Mouse (Mus musculus) lung, embryonic 15.5 days (tissue): ENCODE results near the gene Stra6l. TPM values are rescaled to one million over a fixed set of nuclear protein-coding genes. Genes with fewer than 3 reads are reported as not detected.

Experiments
- ATAC-seq: fragments of 200-750 bp; cut with Nextera tagmentation; 2 replicates; pipeline ENCODE4 v1.8.0; 2017; ENCODE audit warnings: moderate number of reproducible peaks, borderline replicate concordance; ENCODE audit not compliant: low FRiP score, low TSS enrichment; ENCODE audit errors: extremely low read depth
- H3K27ac ChIP-seq: fragments of 300-500 bp; sonication (generic); 2 replicates; pipeline ENCODE4 v1.5.1; 2015; ENCODE audit warnings: moderate library complexity, mild to moderate bottlenecking, inconsistent platforms
- H3K27me3 ChIP-seq: fragments of 300-500 bp; sonication (generic); 2 replicates; pipeline ENCODE4 v1.6.1; 2015; ENCODE audit warnings: inconsistent platforms
- H3K36me3 ChIP-seq: fragments of 300-500 bp; sonication (generic); 2 replicates; pipeline ENCODE4 v1.6.1; 2015; ENCODE audit warnings: inconsistent platforms
- H3K4me1 ChIP-seq: fragments of 300-500 bp; sonication (generic); 2 replicates; pipeline ENCODE4 v1.6.1; 2015; ENCODE audit warnings: inconsistent platforms
- H3K4me2 ChIP-seq: fragments of 300-500 bp; sonication (generic); 2 replicates; pipeline ENCODE4 v1.6.1; 2015; ENCODE audit warnings: inconsistent platforms, mild to moderate bottlenecking, moderate library complexity
- H3K4me3 ChIP-seq: fragments of 300-500 bp; sonication (generic); 2 replicates; pipeline ENCODE4 v1.5.1; 2015; ENCODE audit warnings: mild to moderate bottlenecking, inconsistent platforms
- H3K9ac ChIP-seq: fragments of 300-500 bp; sonication (generic); 2 replicates; pipeline ENCODE4 v1.6.1; 2015; ENCODE audit warnings: inconsistent platforms
- H3K9me3 ChIP-seq: fragments of 300-500 bp; sonication (generic); 2 replicates; pipeline ENCODE4 v1.6.1; 2016; ENCODE audit warnings: inconsistent platforms
- WGBS: fragments of 180-500 bp; shearing (Covaris S2); methylation state at CpG from one replicate; pipeline ENCODE4 v1.1.7; 2015; 5-methylcytosine and 5-hydroxymethylcytosine counted together
- polyA plus RNA-seq: library from polyadenylated mRNA; unstranded; fragments of >200 nt; fragmentation: Nextera tagmentation; extraction: Ambion mirVana; gene quantifications from 2 replicates; pipeline ENCODE4 v1.2.1, GENCODE M21; 2015

The Stra6l gene
- not detected in 2 replicates for polyA plus RNA-seq

DNA sequence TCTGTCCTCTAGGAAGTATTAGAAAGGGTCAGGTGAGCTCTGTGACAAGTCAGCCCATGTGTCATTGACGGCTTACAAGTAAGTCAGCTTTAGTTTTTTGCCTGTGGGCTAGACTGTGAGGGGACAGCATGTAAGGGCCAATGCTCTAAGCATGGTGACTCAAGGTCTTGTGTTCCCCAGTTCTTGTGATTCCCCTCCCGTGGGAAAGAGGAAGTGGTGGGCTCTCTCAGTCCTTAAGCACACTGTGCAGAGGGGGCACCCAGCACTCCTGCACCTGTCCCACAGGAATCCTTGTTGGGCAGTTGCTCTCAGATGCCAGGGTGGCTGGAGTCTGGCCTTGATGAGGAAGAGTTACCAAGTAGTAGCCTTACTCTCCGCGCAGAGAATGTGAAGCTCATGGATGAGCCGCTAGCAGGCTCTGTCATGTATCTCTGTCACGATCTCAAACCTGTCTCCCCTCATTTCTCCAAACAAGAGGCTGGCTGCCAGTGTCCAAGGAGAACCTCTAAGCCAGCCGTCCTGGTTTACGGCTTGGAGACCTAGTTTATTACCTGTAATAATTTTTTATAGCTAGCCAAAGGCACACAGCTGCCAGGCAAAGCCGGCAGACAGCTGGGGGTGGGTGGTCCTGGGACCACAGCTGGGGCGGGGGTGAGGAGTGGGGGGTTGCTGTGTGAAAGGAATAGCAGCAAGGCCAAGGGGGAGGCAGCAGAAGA is at the start of gene Stra6l:
Gene Stra6l, plus strand, starts transcription at position 556 of the 716 bp plus-strand sequence.
- Histone ChIP-seq H3K9ac (no peak within 1 kb of the TSS), H3K27ac (no peak within 1 kb of the TSS), H3K9me3 (no peaks in the 10 kb centered on the region), H3K36me3 (no peaks in the 10 kb centered on the region), H3K27me3 (no peaks in the 10 kb centered on the region; the same call in 1 of the 2 replicates), H3K4me1 (no peaks in the 10 kb centered on the region), H3K4me2 (no peak within 1 kb of the TSS), H3K4me3 (no peak within 1 kb of the TSS)
- ATAC-seq, result no peak
- WGBS, result 47% methylated on average over 10 of the region's 10 CpGs

DNA sequence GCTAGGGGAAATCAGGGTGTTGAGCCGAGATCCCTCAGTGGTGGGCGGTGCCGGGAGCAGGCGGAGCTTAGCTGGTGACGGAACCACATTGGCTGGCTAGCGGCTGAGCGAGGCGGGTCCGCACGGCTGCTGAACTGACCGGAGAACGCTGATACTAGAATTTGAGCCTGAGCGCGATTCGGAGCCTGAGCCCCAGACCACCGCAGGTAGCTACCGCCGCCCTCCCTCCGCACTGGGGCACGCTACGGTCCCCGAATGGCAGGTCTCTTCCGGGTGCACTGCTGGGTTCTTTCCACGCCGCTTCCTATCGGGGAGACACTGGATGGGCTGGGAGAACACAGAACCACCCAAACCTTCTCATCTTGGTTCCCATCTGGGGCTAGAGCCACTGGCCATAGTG is 49.5 kb upstream of the Stra6l start, which contains the start of gene Aldh1b1:
Gene Aldh1b1, plus strand, starts transcription at position 59 of the 400 bp plus-strand sequence.
- peaks cover 6% of the 10 kb centered on the region; the same call in 1 of the 2 replicates for H3K27me3 ChIP-seq

DNA sequence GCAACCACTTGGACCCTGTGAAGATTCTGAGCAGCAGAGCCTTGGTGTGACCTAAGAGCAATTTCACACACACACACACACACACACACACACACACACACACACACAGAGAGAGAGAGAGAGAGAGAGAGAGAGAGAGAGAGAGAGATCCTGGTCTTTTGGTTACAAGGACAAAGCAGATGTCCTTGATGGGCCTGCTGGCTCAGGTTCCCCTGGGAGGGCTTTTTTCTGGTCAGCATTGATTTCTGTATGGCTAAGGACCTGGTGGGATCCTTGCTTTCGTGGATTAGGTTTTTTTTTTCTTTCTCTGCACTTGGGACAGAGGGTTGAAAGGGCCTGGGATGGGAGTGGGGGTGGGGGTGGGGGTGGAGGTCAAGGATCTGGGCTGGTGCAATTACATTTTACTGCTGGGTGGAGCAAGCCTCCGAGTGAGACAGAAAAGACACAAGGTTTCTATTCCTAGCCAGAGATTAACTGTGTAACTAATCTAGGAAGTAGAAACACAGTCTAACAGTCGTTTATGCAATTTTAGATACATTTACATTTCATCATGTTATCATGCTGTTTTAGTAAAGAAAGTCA is 48.4 kb upstream of the Stra6l start:
- 44% methylated on average over 3 of the region's 3 CpGs for WGBS
- Histone ChIP-seq H3K27ac (no peak overlapping the region), H3K4me2 (no peak overlapping the region), H3K9ac (no peak overlapping the region), H3K36me3 (no peaks in the 10 kb centered on the region), H3K9me3 (no peaks in the 10 kb centered on the region), H3K4me1 (peaks cover 13% of the 10 kb centered on the region), H3K27me3 (peaks cover 6% of the 10 kb centered on the region; the same call in 1 of the 2 replicates), H3K4me3 (no peak overlapping the region)
- ATAC-seq, result no peak

More for the DNA sequence above, 49.5 kb upstream of the Stra6l start, which contains the start of gene Aldh1b1:
- peak; percentile 85; the same call in 1 of the 2 replicates for ATAC-seq
- no peaks in the 10 kb centered on the region for H3K9me3 ChIP-seq
- H3K27ac ChIP-seq, result no peak within 1 kb of the TSS
- no peaks in the 10 kb centered on the region for H3K36me3 ChIP-seq
- peak within 1 kb of the TSS; percentile 51 for H3K9ac ChIP-seq
- peaks cover 13% of the 10 kb centered on the region for H3K4me1 ChIP-seq
- H3K4me2 ChIP-seq, result peak within 1 kb of the TSS; percentile 80
- H3K4me3 ChIP-seq, result peak within 1 kb of the TSS; percentile 45
- WGBS, result 0% methylated on average over 26 of the region's 26 CpGs

DNA sequence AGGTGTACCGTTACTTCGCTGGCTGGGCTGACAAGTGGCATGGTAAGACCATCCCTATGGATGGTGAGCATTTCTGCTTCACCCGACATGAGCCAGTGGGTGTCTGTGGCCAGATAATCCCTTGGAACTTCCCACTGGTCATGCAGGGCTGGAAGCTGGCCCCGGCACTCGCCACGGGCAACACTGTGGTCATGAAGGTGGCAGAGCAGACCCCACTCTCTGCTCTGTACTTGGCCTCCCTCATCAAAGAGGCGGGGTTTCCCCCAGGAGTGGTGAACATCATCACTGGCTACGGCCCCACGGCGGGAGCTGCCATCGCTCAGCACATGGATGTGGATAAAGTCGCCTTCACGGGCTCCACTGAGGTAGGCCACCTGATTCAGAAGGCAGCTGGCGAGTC is 45.6 kb upstream of the Stra6l start:
- no peaks in the 10 kb centered on the region for H3K36me3 ChIP-seq
- H3K27me3 ChIP-seq, result no peaks in the 10 kb centered on the region
- H3K4me3 ChIP-seq, result no peak overlapping the region
- no peaks in the 10 kb centered on the region for H3K9me3 ChIP-seq
- H3K4me1 ChIP-seq, result peaks cover 6% of the 10 kb centered on the region
- H3K4me2 ChIP-seq, result no peak overlapping the region
- 89% methylated on average over 14 of the region's 14 CpGs for WGBS
- no peak overlapping the region for H3K27ac ChIP-seq
- H3K9ac ChIP-seq, result no peak overlapping the region
- no peak for ATAC-seq

DNA sequence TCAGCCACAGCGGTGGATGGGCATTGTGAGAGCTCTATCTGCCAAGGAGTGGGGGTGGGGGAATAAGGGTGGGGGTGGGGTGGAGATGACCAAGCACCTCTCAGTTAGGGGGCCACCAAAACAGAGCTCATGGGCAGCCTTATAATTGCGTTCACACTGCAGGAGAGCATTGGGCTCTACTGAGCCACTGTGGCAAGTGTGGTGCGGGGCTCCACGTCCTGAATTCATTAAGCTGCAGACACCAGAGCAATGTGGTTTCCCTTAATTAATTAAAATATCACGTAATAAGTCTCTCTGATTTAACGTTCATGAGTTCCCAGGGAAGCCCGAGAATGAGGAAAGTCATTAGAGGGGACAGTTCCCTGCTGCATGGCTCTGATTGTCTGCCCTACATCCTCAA is 40.4 kb upstream of the Stra6l start:
- WGBS, result 49% methylated on average over 7 of the region's 7 CpGs
- H3K4me1 ChIP-seq, result no peaks in the 10 kb centered on the region
- no peak for ATAC-seq
- H3K36me3 ChIP-seq, result no peaks in the 10 kb centered on the region
- H3K4me3 ChIP-seq, result no peak overlapping the region
- no peak overlapping the region for H3K9ac ChIP-seq
- no peak overlapping the region for H3K4me2 ChIP-seq
- H3K27ac ChIP-seq, result no peak overlapping the region
- no peaks in the 10 kb centered on the region for H3K9me3 ChIP-seq
- no peaks in the 10 kb centered on the region for H3K27me3 ChIP-seq

DNA sequence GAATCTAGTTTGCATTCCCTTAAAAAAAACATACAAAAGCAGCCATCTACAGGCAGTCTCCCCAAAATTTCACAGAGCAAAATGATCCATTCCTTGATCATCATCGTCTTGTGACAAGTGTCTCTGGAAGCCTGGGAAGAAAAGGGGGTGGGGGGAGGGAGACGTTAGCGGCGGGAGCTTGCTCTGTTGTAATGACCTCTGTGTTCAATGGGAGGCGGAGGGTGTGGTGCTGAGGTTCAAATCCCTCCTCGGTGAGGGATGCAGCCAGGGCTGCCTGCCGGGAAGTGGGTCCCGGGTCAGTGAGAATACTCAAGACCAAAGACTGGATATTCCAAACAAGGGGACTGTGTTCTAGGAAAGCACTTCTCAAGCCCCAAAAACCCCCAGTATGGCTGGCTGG is 37.2 kb upstream of the Stra6l start:
- Histone ChIP-seq H3K4me3 (no peak overlapping the region), H3K4me1 (no peaks in the 10 kb centered on the region), H3K27me3 (no peaks in the 10 kb centered on the region), H3K9ac (no peak overlapping the region), H3K9me3 (no peaks in the 10 kb centered on the region), H3K27ac (no peak overlapping the region), H3K4me2 (no peak overlapping the region), H3K36me3 (no peaks in the 10 kb centered on the region)
- no peak for ATAC-seq
- WGBS, result 20% methylated on average over 8 of the region's 8 CpGs

DNA sequence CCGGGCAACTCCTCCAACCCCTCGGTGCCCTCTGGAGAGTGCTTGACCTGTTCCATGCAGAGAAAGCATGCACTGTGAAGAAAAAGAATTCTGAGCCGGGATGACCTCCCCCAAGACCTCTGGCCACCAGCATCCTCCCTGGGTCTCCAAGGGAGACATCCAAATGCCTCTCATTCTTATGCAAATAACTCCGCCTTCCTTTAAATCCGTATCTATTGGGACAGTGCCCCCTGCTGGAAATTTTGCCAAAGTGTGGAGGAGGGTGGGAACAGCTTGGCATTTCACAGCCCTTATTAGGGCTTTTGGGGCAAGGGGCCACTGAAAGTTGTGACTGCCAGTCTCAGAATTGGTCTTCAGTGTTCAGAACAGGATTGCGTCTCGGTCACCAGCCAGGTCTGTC is 32.9 kb upstream of the Stra6l start:
- ATAC-seq, result no peak
- 46% methylated on average over 7 of the region's 7 CpGs for WGBS

DNA sequence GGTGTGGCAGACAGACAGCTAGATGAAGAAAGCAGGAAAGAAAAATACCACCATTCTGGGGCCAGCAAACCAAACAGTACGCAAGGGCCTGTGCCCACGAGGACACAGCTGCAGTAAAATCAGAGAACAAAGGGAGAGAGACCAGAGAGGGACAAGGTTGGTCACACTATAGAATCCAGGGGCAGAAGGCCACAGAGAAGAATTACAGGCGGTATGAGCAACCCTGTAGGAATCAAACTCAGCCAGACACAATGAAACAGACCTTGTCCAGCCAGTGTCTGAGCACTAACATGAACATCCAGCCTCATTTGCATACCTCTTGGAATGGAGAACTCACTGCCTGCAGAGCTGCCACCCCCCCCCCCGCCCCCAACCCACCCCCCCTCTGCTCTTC is 29.7 kb upstream of the Stra6l start:
- H3K9me3 ChIP-seq, result no peaks in the 10 kb centered on the region
- H3K4me2 ChIP-seq, result peak overlapping the region; percentile 63
- no peak overlapping the region for H3K9ac ChIP-seq
- WGBS, result 24% methylated on average over 4 of the region's 4 CpGs
- peaks cover 8% of the 10 kb centered on the region for H3K27me3 ChIP-seq
- H3K36me3 ChIP-seq, result no peaks in the 10 kb centered on the region
- H3K4me3 ChIP-seq, result peak overlapping the region; percentile 28; the same call in 1 of the 2 replicates
- H3K27ac ChIP-seq, result peak overlapping the region; percentile 41; the same call in 1 of the 2 replicates
- H3K4me1 ChIP-seq, result peaks cover 29% of the 10 kb centered on the region
- no peak for ATAC-seq

More for the DNA sequence above, 32.9 kb upstream of the Stra6l start:
- Histone ChIP-seq H3K4me3 (no peak overlapping the region), H3K9me3 (no peaks in the 10 kb centered on the region), H3K9ac (no peak overlapping the region), H3K4me1 (peaks cover 22% of the 10 kb centered on the region), H3K27me3 (no peaks in the 10 kb centered on the region; the same call in 1 of the 2 replicates), H3K27ac (no peak overlapping the region), H3K36me3 (no peaks in the 10 kb centered on the region), H3K4me2 (no peak overlapping the region)

DNA sequence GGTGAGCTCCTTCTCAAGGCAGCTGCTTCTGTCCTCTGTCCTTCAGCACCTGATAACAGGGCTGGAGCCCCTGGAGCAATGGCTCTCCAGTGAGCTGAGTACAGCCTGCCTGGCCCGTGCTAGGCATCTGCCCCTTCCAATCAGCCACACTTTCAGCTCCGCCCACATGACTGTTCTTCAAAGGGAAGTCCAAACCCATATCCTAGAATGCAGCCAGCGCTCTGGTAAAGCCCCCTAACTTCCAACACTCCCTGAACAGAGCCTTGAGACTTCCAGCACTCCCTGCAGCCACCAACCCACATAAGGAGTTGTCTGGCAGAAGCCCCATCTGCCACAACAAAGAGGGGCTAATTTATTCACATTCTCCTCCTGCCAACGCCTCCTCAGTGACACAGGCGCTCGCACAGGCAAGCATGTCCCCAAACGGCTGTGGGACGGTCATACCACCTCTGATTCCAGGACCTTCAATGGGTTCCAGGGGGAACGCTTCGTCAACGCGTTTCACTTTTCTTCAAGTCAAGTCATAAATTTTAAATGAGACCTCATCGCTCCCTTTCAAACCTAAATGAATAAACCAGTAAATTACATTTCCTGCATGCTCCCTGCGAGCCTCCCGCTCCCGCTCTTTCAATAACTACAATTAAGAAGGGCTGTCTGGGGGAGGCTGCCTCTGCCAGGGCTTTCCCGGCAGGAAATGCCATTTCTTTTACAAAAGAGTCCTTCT is 29.1 kb upstream of the Stra6l start:
- Histone ChIP-seq H3K9me3 (no peaks in the 10 kb centered on the region), H3K4me1 (peaks cover 29% of the 10 kb centered on the region), H3K4me2 (peak overlapping the region; percentile 63), H3K36me3 (no peaks in the 10 kb centered on the region), H3K27ac (peak overlapping the region; percentile 41; the same call in 1 of the 2 replicates), H3K27me3 (peaks cover 14% of the 10 kb centered on the region), H3K9ac (no peak overlapping the region), H3K4me3 (peak overlapping the region; percentile 28)
- ATAC-seq, result peak; percentile 75
- WGBS, result 4% methylated on average over 17 of the region's 17 CpGs

DNA sequence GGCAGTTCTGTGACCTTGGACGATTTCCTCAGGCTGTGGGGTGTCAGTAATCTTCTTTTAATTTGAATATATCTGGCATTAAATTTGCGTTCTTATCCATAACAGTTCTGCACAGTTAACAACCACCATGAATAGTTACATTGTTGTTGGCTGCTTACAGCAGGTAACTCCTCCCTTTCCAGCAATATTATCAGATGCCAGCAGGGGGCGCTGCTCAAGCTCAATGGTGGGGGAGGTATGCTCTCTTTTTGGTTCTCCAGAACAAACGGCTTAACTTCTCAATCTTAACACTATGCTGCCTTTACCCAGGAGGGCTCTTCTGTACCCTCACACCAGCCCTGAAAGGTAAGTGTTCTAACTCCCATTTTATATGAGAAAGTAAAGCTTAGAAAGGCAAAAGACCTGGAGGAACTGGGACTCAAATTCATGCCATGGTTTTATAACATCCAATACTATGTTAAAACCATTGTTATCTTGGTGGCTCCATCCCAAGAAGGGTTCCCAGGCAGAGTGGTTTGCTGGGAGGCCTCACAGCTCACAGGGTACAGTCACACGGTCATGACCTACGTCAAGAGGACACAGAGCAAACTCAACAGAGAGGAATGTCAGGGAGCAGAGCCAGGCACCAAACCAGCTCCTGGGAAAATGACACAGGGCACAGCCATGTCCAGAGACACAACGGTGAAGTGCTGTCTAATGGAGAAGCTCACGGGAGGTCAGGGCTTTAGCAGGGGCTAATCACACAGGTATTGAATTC is 28.2 kb upstream of the Stra6l start:
- 0 out of 2 replicates have a peak overlapping the region, but pooled peaks have one; percentile 41 for H3K27ac ChIP-seq

DNA sequence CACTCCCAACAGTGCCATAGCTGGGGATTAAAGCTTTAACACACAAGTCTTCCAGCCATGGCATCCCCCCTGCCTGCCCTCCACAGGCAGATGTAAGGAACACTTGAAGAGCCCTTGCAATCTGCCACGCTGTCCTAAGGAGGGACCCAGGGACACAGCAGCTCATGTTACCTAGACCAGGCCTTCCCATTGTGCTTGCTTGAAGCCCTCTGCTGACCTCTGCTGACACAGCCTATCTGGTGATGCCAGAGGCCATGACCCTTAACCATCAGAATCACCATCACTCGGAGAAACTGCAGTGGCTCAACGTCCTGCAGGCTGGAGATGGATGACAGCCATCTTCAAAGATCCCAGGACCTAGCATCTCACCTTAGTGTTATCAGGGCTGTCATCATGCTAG is 26.5 kb upstream of the Stra6l start:
- peaks cover 37% of the 10 kb centered on the region for H3K4me1 ChIP-seq
- 53% methylated on average over 3 of the region's 3 CpGs for WGBS

More for the DNA sequence above, 28.2 kb upstream of the Stra6l start:
- ATAC-seq, result no peak
- H3K4me1 ChIP-seq, result peaks cover 29% of the 10 kb centered on the region
- no peak overlapping the region for H3K4me3 ChIP-seq
- no peaks in the 10 kb centered on the region for H3K9me3 ChIP-seq
- H3K27me3 ChIP-seq, result peaks cover 23% of the 10 kb centered on the region
- 26% methylated on average over 8 of the region's 8 CpGs for WGBS
- H3K36me3 ChIP-seq, result no peaks in the 10 kb centered on the region
- peak overlapping the region; percentile 63 for H3K4me2 ChIP-seq
- H3K9ac ChIP-seq, result no peak overlapping the region

More for the DNA sequence above, 26.5 kb upstream of the Stra6l start:
- Histone ChIP-seq H3K9ac (no peak overlapping the region), H3K9me3 (no peaks in the 10 kb centered on the region), H3K27me3 (peaks cover 40% of the 10 kb centered on the region), H3K27ac (no peak overlapping the region), H3K4me2 (no peak overlapping the region), H3K36me3 (no peaks in the 10 kb centered on the region), H3K4me3 (no peak overlapping the region)
- no peak for ATAC-seq
